Mouse (Mus musculus) spleen, postnatal 36 days (tissue): ENCODE measurements around the gene Ptprc.
A peak's percentile ranks its signal among the peaks of the same experiment; 100 is the strongest.

Experiments
- DNase-seq, 2 experiments: peaks; one replicate each; pipeline ENCODE4 v3.0.0; 2022; ENCODE audit warnings: low spot score in 2 of 2, mixed read lengths in 1 of 2

Ptprc gene

DNA sequence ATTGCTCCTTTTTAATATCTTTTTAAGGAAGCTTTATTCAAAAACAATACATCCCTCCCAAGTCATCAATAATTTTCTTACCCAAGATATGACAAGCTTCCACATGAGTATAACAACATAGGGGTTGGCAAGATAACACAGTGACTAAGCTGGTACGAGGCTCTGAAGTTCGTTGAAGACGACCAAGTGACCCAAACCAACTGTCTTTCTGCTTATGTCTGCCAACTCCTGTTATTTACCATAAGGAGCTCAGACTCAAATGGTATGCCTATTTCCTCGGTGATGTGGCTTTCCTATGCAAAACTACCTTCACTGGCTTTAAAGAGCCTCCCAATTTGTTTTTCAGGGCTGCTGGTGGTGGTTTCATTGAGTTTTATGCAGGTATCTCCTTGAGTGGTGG, at the start of gene Ptprc:
Gene Ptprc (minus strand): TSS at position 215 of the 400 bp plus-strand sequence.
- peak; percentile 36 to 48 for DNase-seq

GRCm38 (mm10) chr1:138214736-138215458, 39.4 kb upstream of the Ptprc start:
- no peak for DNase-seq

GRCm38 (mm10) chr1:138210387-138211024, 35.0 kb upstream of the Ptprc start:
- no peak for DNase-seq

- DNase-seq = no peak
Observed at GRCm38 (mm10) chr1:138209751-138210150, 34.2 kb upstream of the Ptprc start.

DNA sequence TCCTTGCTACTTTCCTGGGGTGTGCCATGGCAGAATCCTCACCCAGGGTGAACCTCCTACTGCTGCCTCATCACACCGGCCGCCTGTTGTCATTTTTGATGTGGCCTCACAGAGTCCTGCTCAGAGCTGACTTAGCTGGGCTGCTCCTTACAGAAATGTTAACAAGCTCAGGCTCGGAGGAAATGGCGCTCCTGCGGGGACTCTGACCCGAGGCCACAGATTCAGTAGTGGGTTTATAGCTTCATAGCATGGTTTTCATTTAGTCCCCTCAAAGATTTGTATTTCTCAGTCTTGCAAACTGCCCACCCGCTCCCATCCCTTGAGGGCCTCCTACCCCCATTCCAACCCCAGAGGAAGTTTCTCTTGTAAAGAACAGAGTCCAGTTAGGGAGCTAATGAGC, 30.5 kb upstream of the Ptprc start:
- no peak for DNase-seq

DNA sequence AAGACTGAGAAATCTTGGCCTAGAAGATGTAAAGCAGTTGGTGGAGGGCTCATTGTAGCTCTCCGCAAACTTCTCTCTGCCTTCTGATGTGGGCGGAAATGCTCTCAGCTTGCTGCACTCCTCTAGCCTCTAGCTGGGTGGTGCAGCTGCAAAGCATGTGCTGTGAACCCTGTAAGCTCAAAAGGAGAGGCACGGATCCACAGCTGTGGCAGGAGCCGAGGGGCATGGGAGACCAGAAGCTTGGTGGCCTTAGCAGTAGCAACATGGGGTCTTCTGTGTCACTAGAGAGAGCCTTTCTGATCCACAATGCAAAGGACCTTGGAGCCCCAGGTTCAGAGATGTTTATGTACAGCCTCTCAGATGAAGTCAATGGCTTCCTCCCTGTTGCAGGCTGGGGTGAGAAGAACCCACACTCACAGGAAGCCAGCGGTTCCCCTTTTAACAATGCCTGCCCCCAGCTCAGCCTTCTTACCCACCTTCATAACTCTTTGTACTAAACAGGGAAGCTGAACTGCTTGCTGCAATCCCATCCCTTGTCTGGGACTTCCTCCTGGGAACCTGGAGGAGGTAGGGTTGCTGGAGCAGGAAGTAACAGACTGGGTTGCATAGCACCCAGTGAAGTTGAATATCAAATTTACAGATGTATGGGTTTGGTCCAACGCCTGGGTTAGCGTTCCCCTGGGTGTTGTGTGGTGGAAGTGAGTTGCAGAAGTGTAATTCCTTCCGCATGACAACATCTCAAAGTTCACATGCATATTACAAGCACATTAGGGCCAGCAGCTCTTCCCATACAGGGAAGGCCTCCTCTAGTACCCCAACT, 16.4 kb upstream of the Ptprc start:
- DNase-seq = peak; percentile 89

GRCm38 (mm10) chr1:138188131-138188530, 12.6 kb upstream of the Ptprc start:
- no peak for DNase-seq

GRCm38 (mm10) chr1:138185904-138186303, 10.4 kb upstream of the Ptprc start:
- no peak for DNase-seq

DNA sequence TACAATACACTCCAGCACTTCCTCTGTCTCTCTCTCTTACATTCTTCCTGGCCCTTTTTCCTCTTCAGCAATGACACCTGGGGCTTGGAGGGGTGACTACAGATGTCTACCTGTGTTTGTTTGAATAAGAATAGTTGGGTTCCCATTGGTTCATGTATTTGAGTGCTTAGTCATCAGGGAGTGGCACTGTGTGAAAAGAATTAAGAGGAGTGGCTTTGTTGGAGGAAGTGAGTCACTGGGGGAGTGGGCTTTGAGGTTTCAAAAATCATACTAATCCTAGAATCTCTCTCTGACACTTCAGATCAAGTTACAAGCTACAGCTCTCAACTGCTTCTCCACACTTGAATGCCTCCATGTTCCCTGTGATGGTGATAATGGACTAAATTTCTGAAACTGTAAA, 4.6 kb upstream of the Ptprc start:
- no peak for DNase-seq

DNA sequence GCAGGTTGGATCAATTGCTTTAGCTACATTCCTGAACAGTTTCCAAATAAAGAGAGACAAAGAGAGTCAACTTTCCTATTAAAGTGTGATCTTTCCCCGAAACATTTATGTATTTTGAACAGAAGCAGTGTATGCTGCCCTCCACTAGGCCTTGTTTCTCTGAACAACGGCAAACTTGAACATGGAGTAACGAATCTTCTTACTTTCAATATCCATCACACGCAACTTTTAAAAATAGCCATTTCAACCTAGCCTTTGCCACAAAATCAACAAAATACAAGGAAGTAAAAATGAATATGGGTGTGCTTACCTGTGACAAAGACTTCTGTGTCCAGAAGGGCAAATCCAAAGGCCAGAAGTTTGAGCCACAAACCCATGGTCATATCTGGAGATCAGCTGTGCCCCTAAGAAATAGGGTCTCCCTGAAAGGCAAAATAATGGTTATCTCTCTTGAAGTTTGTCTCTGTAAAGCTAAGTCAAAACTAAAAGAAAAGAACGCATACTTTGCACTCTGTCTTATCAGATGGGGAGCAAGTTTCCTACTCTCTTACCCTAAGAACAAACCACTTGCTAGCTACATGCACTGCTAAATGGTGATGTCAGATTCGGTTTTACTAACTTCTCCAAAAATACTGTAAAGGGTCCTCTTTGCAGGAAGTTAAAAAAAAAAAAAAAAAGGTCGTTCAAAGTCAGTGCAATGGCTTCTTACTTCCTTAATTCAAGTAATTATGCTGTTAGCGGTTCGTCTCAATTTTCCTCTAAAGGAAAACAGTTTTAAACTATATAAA, 609 bp downstream of the Ptprc start:
- DNase-seq = peak; percentile 61 to 74

DNA sequence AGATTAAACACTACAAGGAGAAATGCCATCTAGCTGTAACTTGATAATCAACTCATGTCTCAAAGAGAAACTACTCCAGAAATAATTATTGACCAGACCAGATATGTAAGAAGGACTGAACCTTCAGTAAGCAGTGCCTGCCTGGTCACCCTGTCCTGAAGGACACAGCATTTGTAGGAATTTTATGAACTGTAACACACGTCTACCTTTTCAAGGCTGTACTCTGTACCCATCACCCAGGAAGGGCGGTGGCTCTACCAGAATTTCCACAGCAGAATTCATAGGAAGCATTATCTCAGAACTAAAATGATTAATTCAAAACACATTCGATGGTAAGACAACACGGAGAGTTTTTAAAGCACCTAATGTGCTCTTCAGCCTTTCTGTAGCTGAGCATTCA, 1.4 kb downstream of the Ptprc start:
- peak in 1 of 2 experiments; percentile 18 for DNase-seq

- DNase-seq = no peak
Observed at GRCm38 (mm10) chr1:138173669-138174068, 1.8 kb downstream of the Ptprc start.

GRCm38 (mm10) chr1:138172547-138172946, 3.0 kb downstream of the Ptprc start:
- no peak for DNase-seq

DNA sequence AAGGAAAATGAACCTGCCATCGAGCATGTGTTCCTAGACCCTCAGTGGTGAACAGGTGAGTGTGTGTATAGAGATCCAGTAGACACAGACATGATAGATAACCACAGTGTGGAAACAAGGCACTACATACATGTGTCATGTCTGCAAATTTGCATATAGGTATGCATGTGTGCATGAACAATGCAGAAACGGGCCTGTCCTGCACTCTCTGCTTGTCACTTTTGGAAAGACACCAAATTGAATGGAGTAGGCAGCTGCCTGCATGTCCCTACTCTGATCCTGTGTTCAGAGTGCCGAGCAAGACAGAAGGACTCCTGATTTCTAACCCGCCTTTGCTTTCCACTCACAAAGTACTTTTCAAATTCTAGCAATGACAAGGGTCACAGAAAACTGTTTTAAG, 3.4 kb downstream of the Ptprc start:
- DNase-seq = no peak

DNA sequence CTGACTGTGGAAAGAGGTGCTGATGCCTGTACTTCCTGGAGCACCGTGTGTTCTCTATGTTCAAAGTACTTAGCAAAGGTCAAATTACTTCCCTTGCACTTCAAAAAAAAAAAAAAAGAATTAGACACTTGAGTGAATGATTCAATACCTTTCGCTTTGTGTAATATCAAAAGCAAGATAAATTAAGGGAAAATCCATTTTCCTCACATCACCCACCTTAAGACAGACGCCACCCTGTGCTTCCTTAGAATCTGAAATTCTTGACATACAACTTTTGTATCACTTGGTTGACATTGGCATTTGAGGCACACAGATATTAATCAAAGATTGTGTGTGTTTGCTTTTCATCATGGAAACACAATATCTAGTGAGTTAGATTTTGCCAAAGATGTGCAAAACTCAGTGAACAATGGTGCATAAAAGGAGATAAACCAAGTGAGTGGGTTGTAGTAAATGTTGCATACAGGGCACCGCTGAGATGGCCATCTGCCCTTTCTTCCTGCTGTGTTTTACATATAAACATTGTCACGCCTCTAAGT, 9.2 kb downstream of the Ptprc start:
- DNase-seq = no peak

DNA sequence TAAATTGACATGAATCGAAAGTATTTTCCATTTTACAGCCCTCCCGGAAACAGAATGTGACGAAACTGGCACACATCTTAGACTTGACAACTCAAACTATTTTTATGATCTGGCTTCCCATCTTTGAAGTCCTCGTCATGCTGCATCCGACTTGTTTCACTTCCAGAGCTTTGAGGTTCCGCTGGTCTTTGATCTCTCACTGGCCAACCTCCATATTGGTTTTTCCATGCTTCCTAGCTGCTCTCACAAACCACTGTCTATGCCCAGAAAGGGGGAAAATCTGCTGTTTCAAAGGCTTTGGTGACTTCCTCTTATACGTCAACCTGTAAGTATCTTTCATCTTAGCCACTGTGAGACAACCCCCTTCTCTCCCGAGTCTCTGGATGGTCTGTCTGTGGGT, 12.9 kb downstream of the Ptprc start:
- no peak for DNase-seq

DNA sequence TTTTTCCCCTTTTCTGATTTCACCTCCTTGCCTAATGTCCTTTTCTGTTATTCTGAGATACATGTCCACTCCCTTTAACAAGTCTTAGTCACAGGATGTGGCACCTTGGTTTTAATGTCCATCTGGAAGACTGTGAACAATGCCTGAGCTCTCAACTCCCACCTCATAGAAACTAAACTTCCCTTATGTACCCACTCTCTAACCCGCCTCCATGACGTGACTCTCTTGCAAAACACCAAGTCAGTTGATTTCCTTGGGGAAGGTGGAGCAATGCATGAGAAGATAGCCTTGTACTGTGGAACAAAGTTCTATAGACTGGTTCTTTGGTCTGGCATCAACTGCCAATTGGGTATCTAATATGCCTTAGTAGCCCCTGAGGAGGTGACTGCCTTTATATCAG, 16.6 kb downstream of the Ptprc start:
- DNase-seq = peak in 1 of 2 experiments; percentile 48

DNA sequence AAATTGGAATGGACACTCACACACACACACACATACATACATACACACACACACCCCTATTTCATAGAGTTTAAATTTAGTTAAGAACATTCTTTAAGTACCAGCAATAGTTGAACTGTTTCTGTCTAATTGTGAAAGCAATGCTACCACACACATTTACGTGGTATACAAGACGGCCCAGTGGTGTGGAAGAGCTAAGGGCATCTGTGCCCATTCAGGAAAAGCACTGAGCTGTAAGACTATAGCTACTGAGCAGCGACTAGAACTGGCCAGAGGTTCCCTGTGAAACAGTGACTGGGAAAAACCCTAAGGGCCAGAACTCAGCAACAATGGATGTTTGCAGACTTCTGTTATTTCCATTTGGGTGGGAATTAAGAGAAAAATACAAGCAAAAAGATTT, 17.3 kb downstream of the Ptprc start:
- DNase-seq = no peak

- DNase-seq = no peak
Observed at GRCm38 (mm10) chr1:138157709-138158108, 17.8 kb downstream of the Ptprc start.

DNA sequence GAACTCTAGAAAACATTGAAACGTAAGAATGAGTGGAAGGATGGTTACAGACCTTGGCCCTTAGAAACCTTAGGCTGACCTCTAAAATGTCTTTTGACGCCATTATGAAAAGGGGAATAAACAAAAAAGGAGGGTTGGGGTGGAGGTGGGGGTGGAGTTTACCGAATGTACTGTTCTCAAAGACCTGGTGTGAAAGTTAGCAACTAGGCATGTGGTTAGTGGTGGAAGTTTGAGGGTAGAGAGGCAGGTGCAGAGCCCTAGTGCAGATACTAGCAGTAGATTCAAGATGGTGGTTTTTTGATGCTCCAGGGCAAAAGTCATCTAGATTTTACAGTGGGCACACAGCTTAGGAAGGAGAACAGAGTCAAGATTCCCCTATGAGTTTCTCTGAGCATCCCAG, 18.5 kb downstream of the Ptprc start:
- peak in 1 of 2 experiments; percentile 43 for DNase-seq

GRCm38 (mm10) chr1:138154185-138154785, 21.2 kb downstream of the Ptprc start:
- DNase-seq = no peak
